ENCODE assay signal across 23 mouse cellular contexts in genomic region chr11:102111576-102111975, GRCm38 (mm10). TPM values are rescaled to one million over a fixed set of nuclear protein-coding genes. Genes with fewer than 3 reads are reported as not detected.
DNase-seq lines count a peak whose midpoint lies in the region; TF ChIP-seq lines count a peak whose summit lies in the region.
"Had no signal": no experiment of that assay in that cellular context is flagged by ENCODE, and none has a peak within 500 bp of the region (broad histone marks: within the 10 kb centered on the region; RNA-seq: fewer than 3 reads in every experiment).

No protein-coding gene starts in this region.

- no peaks in the 10 kb centered on the region for H3K9me3 ChIP-seq in CH12.LX (replicated peaks; ENCODE audit: low read length)
- H3K9me3 ChIP-seq: G1E had no signal

- in situ Hi-C loops in CH12.LX (cut with MboI; ENCODE audit: low pct_ligation_motif_present, low pct_unique_long_range_greater_than_20kb, low sequenced_read_pairs): no loop called here

- TF ChIP-seq RAD21 in CH12.LX (IDR thresholded peaks at IDR 0.05; ENCODE audit: low read depth, low read length): no peak

- H3K4me2 ChIP-seq in CH12.LX (ENCODE audit: insufficient read depth, low read depth, poor library complexity, severe bottlenecking): peak overlapping the region; percentile 80

- TF ChIP-seq EP300 in CH12.LX (IDR thresholded peaks at IDR 0.05; ENCODE audit: low read length): peak; percentile 78

- no peak overlapping the region for H3K4me3 ChIP-seq in CH12.LX (replicated peaks in 1 of 3; ENCODE audit: low read depth in 2 of 3, low read length in 2 of 3, poor library complexity in 1 of 3)

- peaks cover 11% of the 10 kb centered on the region in 2 experiments; a peak in 3 of 4 replicates for H3K4me1 ChIP-seq in CH12.LX (ENCODE audit: control insufficient read depth in 1 of 2, insufficient read depth in 2 of 2)

- no peak overlapping the region for H3K9ac ChIP-seq in CH12.LX (ENCODE audit: insufficient read depth, low read depth)

- dilution Hi-C loops in CH12.LX (cut with MboI; ENCODE audit: extremely low pct_ligation_motif_present, extremely low pct_unique_long_range_greater_than_20kb, low sequenced_read_pairs): no loop called here

- H3K27me3 ChIP-seq in CH12.LX (replicated peaks): peaks cover 84% of the 10 kb centered on the region

- no peak for TF ChIP-seq CTCF in CH12.LX (conservative IDR thresholded peaks at IDR 0.05 in 1 of 2, IDR thresholded peaks at IDR 0.05 in 1 of 2; ENCODE audit: low read depth in 2 of 2, low read length in 2 of 2)

- DNase-seq in CH12.LX (ENCODE audit: extremely low read depth): no peak
- DNase-seq in yolk sac, embryonic 10.5 days (ENCODE audit: low spot score): no peak
- DNase-seq: adrenal gland, adult 2 months; adrenal gland, adult 8-10 months; adrenal gland, postnatal 10 days; adrenal gland, postnatal 14 days; adrenal gland, postnatal 25 days; adrenal gland, postnatal 36 days; B cell, adult 2 months; cerebellum, adult 11 months; cerebellum, adult 11-12 months; cerebellum, adult 18-20 months; cerebellum, adult 2 months; cerebellum, adult 8-10 months had no signal

- no peaks in the 10 kb centered on the region for H3K79me2 ChIP-seq in CH12.LX (replicated peaks; ENCODE audit: control insufficient read depth, extremely low read depth, insufficient read depth, poor library complexity, severe bottlenecking)

- H3K36me3 ChIP-seq in CH12.LX (replicated peaks in 1 of 2; ENCODE audit: control insufficient read depth in 1 of 2, insufficient read depth in 1 of 2, low read length in 1 of 2): no peaks in the 10 kb centered on the region
- H3K36me3 ChIP-seq: G1E had no signal

- TF ChIP-seq POLR2A in CH12.LX (IDR thresholded peaks at IDR 0.05; ENCODE audit: low read depth, low read length): no peak

- no peak overlapping the region for H3K27ac ChIP-seq in CH12.LX (ENCODE audit: insufficient read depth, low read depth)

TF ChIP-seq in CH12.LX, 34 proteins besides CTCF, POLR2A, EP300 and RAD21:
- no peak for TF ChIP-seq HCFC1 (IDR thresholded peaks at IDR 0.05; ENCODE audit: low read depth, low read length)
- 0 out of 2 replicates have a peak, but pooled peaks have one; percentile 36 for TF ChIP-seq MXI1 (IDR thresholded peaks at IDR 0.05; ENCODE audit: low read depth, low read length)
- peak; percentile 44; the same call in 1 of the 2 replicates for TF ChIP-seq ETS1 (conservative IDR thresholded peaks at IDR 0.05; ENCODE audit: low read depth, low read length)
- peak; percentile 54; the same call in 1 of the 2 replicates for TF ChIP-seq SIN3A (IDR thresholded peaks at IDR 0.05; ENCODE audit: low read length)
- no peak for TF ChIP-seq POLR2AphosphoS2 (IDR thresholded peaks at IDR 0.05; ENCODE audit: low read depth, low read length)
- peak; percentile 89 for TF ChIP-seq RCOR1 (conservative IDR thresholded peaks at IDR 0.05; ENCODE audit: low read depth, low read length)
- no peak for TF ChIP-seq KAT2A (IDR thresholded peaks at IDR 0.05; ENCODE audit: insufficient replicate concordance, low read length)
- TF ChIP-seq ZMIZ1 (IDR thresholded peaks at IDR 0.05; ENCODE audit: low read depth, low read length): no peak
- peak; percentile 52 for TF ChIP-seq JUN (IDR thresholded peaks at IDR 0.05; ENCODE audit: insufficient read depth, low read depth, low read length)
- TF ChIP-seq ZKSCAN1 (IDR thresholded peaks at IDR 0.05; ENCODE audit: borderline replicate concordance, low read depth, low read length): no peak
- peak; percentile 88 for TF ChIP-seq BHLHE40 (IDR thresholded peaks at IDR 0.05; ENCODE audit: low read depth, low read length)
- peak; percentile 50; the same call in 1 of the 2 replicates for TF ChIP-seq TCF12 (IDR thresholded peaks at IDR 0.05; ENCODE audit: low read depth, low read length)
- TF ChIP-seq CHD2 (IDR thresholded peaks at IDR 0.05; ENCODE audit: low read length): no peak
- TF ChIP-seq SMC3 (IDR thresholded peaks at IDR 0.05; ENCODE audit: low read depth, low read length): no peak
- peak; percentile 79; the same call in 1 of the 2 replicates for TF ChIP-seq MEF2A (IDR thresholded peaks at IDR 0.05; ENCODE audit: borderline replicate concordance, low read depth, low read length)
- no peak for TF ChIP-seq USF1 (IDR thresholded peaks at IDR 0.05; ENCODE audit: low read depth, low read length)
- TF ChIP-seq NRF1 (IDR thresholded peaks at IDR 0.05; ENCODE audit: low read depth, low read length): no peak
- TF ChIP-seq PAX5 (IDR thresholded peaks at IDR 0.05; ENCODE audit: low read length): no peak
- TF ChIP-seq USF2 (conservative IDR thresholded peaks at IDR 0.05; ENCODE audit: low read depth, low read length): no peak
- TF ChIP-seq MAFK (IDR thresholded peaks at IDR 0.05; ENCODE audit: insufficient replicate concordance, low read length): no peak
- no peak for TF ChIP-seq E2F4 (IDR thresholded peaks at IDR 0.05; ENCODE audit: insufficient replicate concordance, low read depth, low read length)
- TF ChIP-seq CHD1 (IDR thresholded peaks at IDR 0.05; ENCODE audit: low read depth, low read length): no peak
- TF ChIP-seq IRF4 (IDR thresholded peaks at IDR 0.05; ENCODE audit: low read depth, low read length): peak; percentile 72
- TF ChIP-seq MAX (IDR thresholded peaks at IDR 0.05; ENCODE audit: low read length): no peak
- TF ChIP-seq TBP (conservative IDR thresholded peaks at IDR 0.05; ENCODE audit: low read depth, low read length): no peak
- peak; percentile 69 for TF ChIP-seq MAZ (IDR thresholded peaks at IDR 0.05; ENCODE audit: low read depth, low read length)
- TF ChIP-seq MYC (IDR thresholded peaks at IDR 0.05; ENCODE audit: low read depth, low read length): no peak
- no peak for TF ChIP-seq GABPA (IDR thresholded peaks at IDR 0.05; ENCODE audit: insufficient replicate concordance, low read depth, low read length)
- TF ChIP-seq JUND (conservative IDR thresholded peaks at IDR 0.05; ENCODE audit: low read depth, low read length): peak; percentile 51
- TF ChIP-seq ELF1 (IDR thresholded peaks at IDR 0.05; ENCODE audit: low read depth, low read length): no peak
- TF ChIP-seq ZC3H11A (IDR thresholded peaks at IDR 0.05; ENCODE audit: low read depth, low read length): no peak
- no peak for TF ChIP-seq UBTF (IDR thresholded peaks at IDR 0.05; ENCODE audit: low read depth, low read length)
- no peak for TF ChIP-seq NELFE (IDR thresholded peaks at IDR 0.05; ENCODE audit: low read depth, low read length)
- no peak for TF ChIP-seq ZNF384 (IDR thresholded peaks at IDR 0.05; ENCODE audit: low read depth, low read length)

RNA-seq across cellular contexts. Expression of gene Pyy, which starts 3.9 kb away (rescaled TPM):
- total RNA-seq in CH12.LX (2012; rRNA removed) (not detected in 2 replicates), CH12.LX (2014; rRNA removed) (not detected in 2 replicates)
- polyA plus RNA-seq in CH12.LX (2012; ENCODE audit: insufficient read length, low read depth): not detected in 2 replicates
- total RNA-seq: adrenal gland, adult 18-20 months; adrenal gland, adult 2 months; adrenal gland, adult 8-10 months; adrenal gland, postnatal 10 days; adrenal gland, postnatal 14 days; adrenal gland, postnatal 25 days; adrenal gland, postnatal 36 days; G1E; MEL had no signal
- polyA plus RNA-seq: activated CD4-positive, CD25-positive, alpha-beta regulatory T cell, adult 4 months; adrenal gland, adult 2 months; C2C12; CD4-positive, CD25-positive, alpha-beta regulatory T cell, adult 4 months; G1E; Patski had no signal

RNA-seq across cellular contexts. Expression of gene Ppy, which starts 10.5 kb away (rescaled TPM):
- total RNA-seq in CH12.LX (2012; rRNA removed) (not detected in 2 replicates), CH12.LX (2014; rRNA removed) (not detected in 2 replicates)
- polyA plus RNA-seq in CH12.LX (2012; ENCODE audit: insufficient read length, low read depth): not detected in 2 replicates
- total RNA-seq: adrenal gland, adult 18-20 months; adrenal gland, adult 2 months; adrenal gland, adult 8-10 months; adrenal gland, postnatal 10 days; adrenal gland, postnatal 14 days; adrenal gland, postnatal 25 days; adrenal gland, postnatal 36 days; ES-E14; G1E; MEL had no signal
- polyA plus RNA-seq: activated CD4-positive, CD25-positive, alpha-beta regulatory T cell, adult 4 months; adrenal gland, adult 2 months; brain, embryonic 14.5 days; C2C12; CD4-positive, CD25-positive, alpha-beta regulatory T cell, adult 4 months; cerebellum, adult 2 months; Patski had no signal

RNA-seq across cellular contexts. Expression of gene Mpp2, which starts 23.3 kb away (rescaled TPM):
- 1.4 and 3.1 TPM in 2 replicates for total RNA-seq in CH12.LX (2012; rRNA removed)
- total RNA-seq in CH12.LX (2014; rRNA removed): 0.35 and 0.46 TPM in 2 replicates
- polyA plus RNA-seq in CH12.LX (2012; ENCODE audit: insufficient read length, low read depth): 0.76 and 0.83 TPM in 2 replicates

RNA-seq across cellular contexts. Expression of gene Nags, which starts 33.7 kb away (rescaled TPM):
- not detected in 2 replicates for total RNA-seq in CH12.LX (2012; rRNA removed)
- total RNA-seq in CH12.LX (2014; rRNA removed): not detected in 2 replicates
- polyA plus RNA-seq in CH12.LX (2012; ENCODE audit: insufficient read length, low read depth): not detected in 2 replicates
- total RNA-seq: G1E had no signal
- polyA plus RNA-seq: activated CD4-positive, CD25-positive, alpha-beta regulatory T cell, adult 4 months; C2C12; CD4-positive, CD25-positive, alpha-beta regulatory T cell, adult 4 months; cerebellum, adult 2 months; G1E; Patski had no signal

RNA-seq across cellular contexts. Expression of gene Tmem101, which starts 44.6 kb away (rescaled TPM):
- total RNA-seq in CH12.LX (2012; rRNA removed) (56.7 and 63.1 TPM in 2 replicates), CH12.LX (2014; rRNA removed) (36.1 and 38.5 TPM in 2 replicates)
- 29.7 and 35.4 TPM in 2 replicates for polyA plus RNA-seq in CH12.LX (2012; ENCODE audit: insufficient read length, low read depth)
